Mouse (Mus musculus) kidney, postnatal 0 days (tissue): Measurements from ENCODE around the gene Aspdh. TPM values are rescaled to one million over a fixed set of nuclear protein-coding genes. Genes with fewer than 3 reads are reported as not detected.

Experiments used
- ATAC-seq: fragments of 200-750 bp; cut with Nextera tagmentation; replicated peaks from 2 replicates; pipeline ENCODE4 v1.8.0; 2017; ENCODE audit warnings: low read depth, moderate number of reproducible peaks, moderate TSS enrichment, moderate library complexity; ENCODE audit not compliant: low FRiP score
- DNase-seq: peaks from one replicate; pipeline ENCODE4 v3.0.0-alpha.2; 2016; ENCODE audit warnings: low spot score
- H3K27ac ChIP-seq: fragments of 300-500 bp; sonication (generic); 2 replicates; pipeline ENCODE4 v1.5.1; 2014; ENCODE audit warnings: mild to moderate bottlenecking
- H3K27me3 ChIP-seq: fragments of 300-500 bp; sonication (generic); 2 replicates; pipeline ENCODE4 v1.6.1; 2014; ENCODE audit warnings: low read length, mixed read lengths; ENCODE audit not compliant: insufficient read depth
- H3K36me3 ChIP-seq: fragments of 300-500 bp; sonication (generic); 2 replicates; pipeline ENCODE4 v1.6.1; 2014; ENCODE audit warnings: low read length, mixed read lengths; ENCODE audit not compliant: insufficient read depth
- H3K4me1 ChIP-seq: fragments of 300-500 bp; sonication (generic); replicated peaks from 2 replicates; pipeline ENCODE4 v1.6.1; 2014; ENCODE audit warnings: antibody characterized with exemption, low read length, mixed read lengths; ENCODE audit not compliant: insufficient read depth
- H3K4me2 ChIP-seq: fragments of 300-500 bp; sonication (generic); 2 replicates; pipeline ENCODE4 v1.6.1; 2014; ENCODE audit warnings: mild to moderate bottlenecking, low read length, moderate library complexity, mixed read lengths
- H3K4me3 ChIP-seq: fragments of 300-500 bp; sonication (generic); replicated peaks from 2 replicates; pipeline ENCODE4 v1.5.1; 2014; ENCODE audit warnings: low read depth, low read length
- H3K9ac ChIP-seq: fragments of 300-500 bp; sonication (generic); 2 replicates; pipeline ENCODE4 v1.6.1; 2014; ENCODE audit warnings: low read depth, low read length
- H3K9me3 ChIP-seq: fragments of 300-500 bp; sonication (generic); replicated peaks from 2 replicates; pipeline ENCODE4 v1.6.1; 2016; ENCODE audit warnings: low read length, inconsistent platforms, mixed read lengths
- CTCF ChIP-seq: IDR thresholded peaks from 2 replicates; pipeline ENCODE4 v1.5.1; 2016; ENCODE audit warnings: antibody characterized with exemption, low read depth, mild to moderate bottlenecking, moderate library complexity
- microRNA-seq: library from miRNA; unstranded; fragments of <30 nt; microRNA quantifications from one replicate; pipeline ENCODE4, GENCODE M21; 2016
- polyA plus RNA-seq: library from polyadenylated mRNA; unstranded; fragments of >200 nt; fragmentation: Nextera tagmentation; extraction: Ambion mirVana; gene quantifications from 2 replicates; pipeline ENCODE4 v1.2.1, GENCODE M21; 2015

The Aspdh gene
- polyA plus RNA-seq, 1 experiment from 2014 or later = 5.4 TPM

GRCm38 (mm10) chr7:44507491-44507890 lies 42.3 kb downstream of the Aspdh start:
- Histone ChIP-seq H3K4me2 (no peak overlapping the region), H3K4me3 (no peak overlapping the region), H3K9ac (no peak overlapping the region), H3K27ac (no peak overlapping the region), H3K36me3 (no peaks in the 10 kb centered on the region), H3K27me3 (no peaks in the 10 kb centered on the region), H3K9me3 (no peaks in the 10 kb centered on the region), H3K4me1 (no peaks in the 10 kb centered on the region)
- no peak for DNase-seq
- ATAC-seq = no peak
- TF ChIP-seq CTCF = no peak

Small RNA genes within 50 kb of the gene (microRNA-seq; reads per million reads assigned to microRNA genes)
- gene Mir7052 = not detected

Other genes starting within 250 kb of the Aspdh start
- 0.33 and 0.71 TPM in 2 replicates for gene Klk1b5, start 249.4 kb upstream of the Aspdh start, polyA plus RNA-seq
- gene Klk1, start 240.0 kb upstream of the Aspdh start, polyA plus RNA-seq = 83.3 and 125 TPM in 2 replicates
- not detected in 2 replicates for gene Gm36864, start 229.2 kb upstream of the Aspdh start, polyA plus RNA-seq
- 5.7 and 6.0 TPM in 2 replicates for gene 1700028J19Rik, start 218.7 kb upstream of the Aspdh start, polyA plus RNA-seq
- gene 2410002F23Rik, start 218.7 kb upstream of the Aspdh start, polyA plus RNA-seq = 125 and 133 TPM in 2 replicates
- not detected in 2 replicates for gene Acp4, start 208.0 kb upstream of the Aspdh start, polyA plus RNA-seq
- not detected in 2 replicates for gene Gm15517, start 203.9 kb upstream of the Aspdh start, polyA plus RNA-seq
- 5.1 and 6.0 TPM in 2 replicates for gene Clec11a, start 158.5 kb upstream of the Aspdh start, polyA plus RNA-seq
- gene Shank1, start 155.1 kb upstream of the Aspdh start, polyA plus RNA-seq = 0.68 and 1.1 TPM in 2 replicates
- 3.3 and 3.5 TPM in 2 replicates for gene Syt3, start 81.3 kb upstream of the Aspdh start, polyA plus RNA-seq
- 1.3 and 1.4 TPM in 2 replicates for gene 1700008O03Rik, start 79.6 kb upstream of the Aspdh start, polyA plus RNA-seq
- 0.26 and 0.42 TPM in 2 replicates for gene Lrrc4b, start 36.4 kb upstream of the Aspdh start, polyA plus RNA-seq
- 51.1 and 52.4 TPM in 2 replicates for gene Josd2, start 2.6 kb downstream of the Aspdh start, polyA plus RNA-seq
- 113 and 136 TPM in 2 replicates for gene Emc10, start 31.1 kb downstream of the Aspdh start, polyA plus RNA-seq
- gene Fam71e1, start 31.2 kb downstream of the Aspdh start, polyA plus RNA-seq = 17.1 and 19.2 TPM in 2 replicates
- 0.08 and 0.11 TPM in 2 replicates for gene Mybpc2, start 59.3 kb downstream of the Aspdh start, polyA plus RNA-seq
- gene Spib, start 66.7 kb downstream of the Aspdh start, polyA plus RNA-seq = 0.04 and 0.14 TPM in 2 replicates
- 38.0 and 45.9 TPM in 2 replicates for gene Pold1, start 83.5 kb downstream of the Aspdh start, polyA plus RNA-seq
- 80.6 and 83.0 TPM in 2 replicates for gene Nr1h2, start 88.6 kb downstream of the Aspdh start, polyA plus RNA-seq
- gene Napsa, start 107.0 kb downstream of the Aspdh start, polyA plus RNA-seq = 376 and 408 TPM in 2 replicates
- 0.26 and 0.30 TPM in 2 replicates for gene Kcnc3, start 125.3 kb downstream of the Aspdh start, polyA plus RNA-seq
- 2.5 and 3.6 TPM in 2 replicates for gene Myh14, start 205.5 kb downstream of the Aspdh start, polyA plus RNA-seq
- gene Izumo2, start 243.4 kb downstream of the Aspdh start, polyA plus RNA-seq = not detected in 2 replicates